Mouse (Mus musculus): ENCODE data around the gene Yif1b. TPM values are rescaled to one million over a fixed set of nuclear protein-coding genes. Genes with fewer than 3 reads are reported as not detected.

Gene Yif1b
- total and polyA plus RNA-seq, 2 experiments from 2014 or later = 130 to 131 TPM

DNA sequence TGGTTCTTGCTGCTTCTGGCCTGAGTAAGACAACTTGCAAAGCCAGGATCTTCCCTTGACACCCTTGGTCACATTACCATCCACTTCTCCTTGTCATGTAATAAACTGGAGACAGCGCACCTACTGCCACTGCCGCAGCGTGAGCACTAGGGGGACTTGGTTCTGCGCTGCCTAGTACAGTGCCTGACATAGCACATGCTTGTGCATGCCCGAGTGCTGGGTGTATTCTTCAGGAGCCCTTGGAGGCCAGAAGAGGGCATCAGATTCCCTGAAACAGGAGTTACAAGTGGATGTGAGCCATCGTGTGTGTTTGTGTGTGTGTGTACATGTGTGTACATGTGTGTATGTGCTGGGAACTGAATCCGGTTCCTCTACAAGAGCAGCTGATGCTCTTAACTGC is 49.4 kb downstream of the Yif1b start:
- no peak overlapping the region for H3K9ac ChIP-seq (replicated peaks; ENCODE audit: low read length)
- H3K4me1 ChIP-seq (ENCODE audit: insufficient read depth, low read length) = 0 out of 2 replicates have a peak, but pooled peaks cover 6% of the 10 kb centered on the region
- ATAC-seq (no peak), DNase-seq (ENCODE audit: low spot score) (no peak)
- H3K27me3 ChIP-seq (ENCODE audit: insufficient read depth, low read length) = no peaks in the 10 kb centered on the region
- H3K27ac ChIP-seq = no peak overlapping the region
- H3K4me3 ChIP-seq (ENCODE audit: low read length) = no peak overlapping the region
- H3K36me3 ChIP-seq (ENCODE audit: insufficient read depth, low read length) = no peaks in the 10 kb centered on the region
- TF ChIP-seq CTCF (IDR thresholded peaks at IDR 0.05; ENCODE audit: low read depth) = no peak
- H3K9me3 ChIP-seq (ENCODE audit: low read length) = no peaks in the 10 kb centered on the region
- 89% methylated on average over 7 of the region's 7 CpGs for WGBS
- H3K4me2 ChIP-seq (ENCODE audit: low read depth, low read length) = no peak overlapping the region

GRCm38 (mm10) chr7:29288079-29288478 is 50.0 kb downstream of the Yif1b start:
- H3K9me3 ChIP-seq (ENCODE audit: low read length) = no peaks in the 10 kb centered on the region
- ATAC-seq = no peak
- no peaks in the 10 kb centered on the region for H3K27me3 ChIP-seq (ENCODE audit: insufficient read depth, low read length)
- H3K9ac ChIP-seq (replicated peaks; ENCODE audit: low read length) = no peak overlapping the region
- no peak overlapping the region for H3K4me2 ChIP-seq (ENCODE audit: low read depth, low read length)
- no peak overlapping the region for H3K27ac ChIP-seq
- 98% methylated on average over 2 of the region's 2 CpGs for WGBS
- 0 out of 2 replicates have a peak, but pooled peaks cover 6% of the 10 kb centered on the region for H3K4me1 ChIP-seq (ENCODE audit: insufficient read depth, low read length)
- no peaks in the 10 kb centered on the region for H3K36me3 ChIP-seq (ENCODE audit: insufficient read depth, low read length)
- no peak for TF ChIP-seq CTCF (IDR thresholded peaks at IDR 0.05; ENCODE audit: low read depth)
- H3K4me3 ChIP-seq (ENCODE audit: low read length) = no peak overlapping the region
- DNase-seq (ENCODE audit: low spot score) = no peak

- 2% methylated on average over 56 of the region's 59 CpGs for WGBS
These were observed 51.0 kb downstream of the Yif1b start, which contains the start of gene Ppp1r14a for GRCm38 (mm10) chr7:29288942-29289638. TSS of gene Ppp1r14a (plus strand) at chr7:29289308.

GRCm38 (mm10) chr7:29289856-29290255 is 51.7 kb downstream of the Yif1b start:
- no peak for ATAC-seq
- H3K4me1 ChIP-seq (ENCODE audit: insufficient read depth, low read length) = 0 out of 2 replicates have a peak, but pooled peaks cover 6% of the 10 kb centered on the region
- H3K27me3 ChIP-seq (ENCODE audit: insufficient read depth, low read length) = no peaks in the 10 kb centered on the region
- no peak overlapping the region for H3K4me3 ChIP-seq (ENCODE audit: low read length)
- H3K4me2 ChIP-seq (ENCODE audit: low read depth, low read length) = peak overlapping the region; percentile 83; the same call in 1 of the 2 replicates
- 79% methylated on average over 6 of the region's 6 CpGs for WGBS
- no peak overlapping the region for H3K27ac ChIP-seq
- no peaks in the 10 kb centered on the region for H3K9me3 ChIP-seq (ENCODE audit: low read length)
- H3K36me3 ChIP-seq (ENCODE audit: insufficient read depth, low read length) = no peaks in the 10 kb centered on the region
- DNase-seq (ENCODE audit: low spot score) = no peak
- no peak for TF ChIP-seq CTCF (IDR thresholded peaks at IDR 0.05; ENCODE audit: low read depth)
- H3K9ac ChIP-seq (replicated peaks; ENCODE audit: low read length) = no peak overlapping the region

More at GRCm38 (mm10) chr7:29288942-29289638, 51.0 kb downstream of the Yif1b start, which contains the start of gene Ppp1r14a:
- ATAC-seq = no peak
- Histone ChIP-seq H3K4me1 (ENCODE audit: insufficient read depth, low read length) (0 out of 2 replicates have a peak, but pooled peaks cover 6% of the 10 kb centered on the region), H3K9ac (replicated peaks; ENCODE audit: low read length) (peak within 1 kb of the TSS; percentile 38; the same call in 1 of the 2 replicates), H3K4me3 (ENCODE audit: low read length) (peak within 1 kb of the TSS; percentile 41), H3K36me3 (ENCODE audit: insufficient read depth, low read length) (no peaks in the 10 kb centered on the region), H3K27me3 (ENCODE audit: insufficient read depth, low read length) (no peaks in the 10 kb centered on the region), H3K4me2 (ENCODE audit: low read depth, low read length) (peak within 1 kb of the TSS; percentile 83), H3K27ac (no peak within 1 kb of the TSS), H3K9me3 (ENCODE audit: low read length) (no peaks in the 10 kb centered on the region)
- TF ChIP-seq CTCF (IDR thresholded peaks at IDR 0.05; ENCODE audit: low read depth) = peak; percentile 84
- DNase-seq (ENCODE audit: low spot score) = peak; percentile 71

GRCm38 (mm10) chr7:29290691-29291485 is 52.8 kb downstream of the Yif1b start:
- Histone ChIP-seq H3K9me3 (ENCODE audit: low read length) (no peaks in the 10 kb centered on the region), H3K4me1 (ENCODE audit: insufficient read depth, low read length) (0 out of 2 replicates have a peak, but pooled peaks cover 6% of the 10 kb centered on the region), H3K9ac (replicated peaks; ENCODE audit: low read length) (no peak overlapping the region), H3K4me2 (ENCODE audit: low read depth, low read length) (no peak overlapping the region), H3K27me3 (ENCODE audit: insufficient read depth, low read length) (no peaks in the 10 kb centered on the region), H3K27ac (peak overlapping the region; percentile 36; the same call in 1 of the 2 replicates), H3K4me3 (ENCODE audit: low read length) (no peak overlapping the region), H3K36me3 (ENCODE audit: insufficient read depth, low read length) (no peaks in the 10 kb centered on the region)
- DNase-seq (ENCODE audit: low spot score) (peak; percentile 25), ATAC-seq (no peak)
- 37% methylated on average over 11 of the region's 11 CpGs for WGBS
- TF ChIP-seq CTCF (IDR thresholded peaks at IDR 0.05; ENCODE audit: low read depth) = no peak

GRCm38 (mm10) chr7:29291616-29292457 is 53.7 kb downstream of the Yif1b start:
- Histone ChIP-seq H3K4me2 (ENCODE audit: low read depth, low read length) (no peak overlapping the region), H3K27ac (peak overlapping the region; percentile 36; the same call in 1 of the 2 replicates)
- ATAC-seq = peak; percentile 34; the same call in 1 of the 2 replicates

More at GRCm38 (mm10) chr7:29291616-29292457, 53.7 kb downstream of the Yif1b start:
- no peaks in the 10 kb centered on the region for H3K27me3 ChIP-seq (ENCODE audit: insufficient read depth, low read length)
- no peak overlapping the region for H3K4me3 ChIP-seq (ENCODE audit: low read length)
- H3K36me3 ChIP-seq (ENCODE audit: insufficient read depth, low read length) = no peaks in the 10 kb centered on the region
- 0 out of 2 replicates have a peak, but pooled peaks cover 6% of the 10 kb centered on the region for H3K4me1 ChIP-seq (ENCODE audit: insufficient read depth, low read length)
- 29% methylated on average over 6 of the region's 7 CpGs for WGBS
- no peak for TF ChIP-seq CTCF (IDR thresholded peaks at IDR 0.05; ENCODE audit: low read depth)
- no peaks in the 10 kb centered on the region for H3K9me3 ChIP-seq (ENCODE audit: low read length)
- peak; percentile 38 for DNase-seq (ENCODE audit: low spot score)
- H3K9ac ChIP-seq (replicated peaks; ENCODE audit: low read length) = no peak overlapping the region

Data from hindbrain, postnatal 0 days (tissue).